Mouse (Mus musculus): ENCODE results near the gene Ripk3. TPM values are rescaled to one million over a fixed set of nuclear protein-coding genes. Genes with fewer than 3 reads are reported as not detected.

Ripk3 gene
- polyA plus RNA-seq, 1 experiment from 2014 or later, result 2.8 TPM

DNA sequence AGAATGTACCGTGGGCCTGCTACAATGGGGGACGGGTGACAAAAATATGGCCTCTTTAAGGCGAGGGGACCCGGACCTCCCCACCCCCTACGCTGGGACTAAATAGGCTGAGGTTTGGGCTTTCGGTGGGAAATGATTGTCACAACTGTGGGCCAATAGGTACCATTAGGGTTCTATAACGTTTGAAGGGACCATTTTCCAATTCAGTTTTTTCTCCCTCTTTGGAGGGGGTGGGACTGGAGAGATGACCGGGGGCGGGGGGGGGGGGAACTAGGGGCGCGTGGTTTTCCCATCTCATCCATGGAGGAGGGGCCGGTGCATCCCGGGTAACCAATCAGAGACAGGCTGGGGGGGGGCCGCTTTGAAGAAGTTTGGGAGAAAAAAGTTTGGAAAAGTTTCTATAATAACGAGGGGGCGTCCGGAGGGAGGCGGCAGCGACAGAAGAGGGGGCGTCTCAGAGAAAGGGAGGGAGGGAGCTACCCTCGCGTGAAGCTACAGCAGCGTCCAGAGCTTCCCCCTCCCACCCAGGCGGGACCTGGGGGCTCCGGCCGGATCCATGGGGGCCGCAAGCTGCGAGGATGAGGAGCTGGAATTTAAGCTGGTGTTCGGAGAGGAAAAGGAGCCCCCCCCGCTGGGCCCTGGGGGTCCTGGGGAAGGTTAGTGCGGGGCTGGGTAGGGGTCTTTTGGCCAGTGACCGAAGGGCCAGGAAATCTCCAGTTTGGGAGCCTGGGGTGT is 36.0 kb upstream of the Ripk3 start:
- Histone ChIP-seq H3K27me3 (replicated peaks) (peaks cover 18% of the 10 kb centered on the region), H3K27ac (replicated peaks) (peak overlapping the region; percentile 81), H3K4me1 (peaks cover 49% of the 10 kb centered on the region), H3K9me3 (replicated peaks) (no peaks in the 10 kb centered on the region), H3K36me3 (no peaks in the 10 kb centered on the region), H3K9ac (replicated peaks) (peak overlapping the region; percentile 60), H3K4me2 (peak overlapping the region; percentile 96), H3K4me3 (replicated peaks) (peak overlapping the region; percentile 60)
- WGBS, result 2% methylated on average over 31 of the region's 32 CpGs
- ATAC-seq (ENCODE audit: low FRiP score), result 0 out of 2 replicates have a peak, but pooled peaks have one; percentile 1

DNA sequence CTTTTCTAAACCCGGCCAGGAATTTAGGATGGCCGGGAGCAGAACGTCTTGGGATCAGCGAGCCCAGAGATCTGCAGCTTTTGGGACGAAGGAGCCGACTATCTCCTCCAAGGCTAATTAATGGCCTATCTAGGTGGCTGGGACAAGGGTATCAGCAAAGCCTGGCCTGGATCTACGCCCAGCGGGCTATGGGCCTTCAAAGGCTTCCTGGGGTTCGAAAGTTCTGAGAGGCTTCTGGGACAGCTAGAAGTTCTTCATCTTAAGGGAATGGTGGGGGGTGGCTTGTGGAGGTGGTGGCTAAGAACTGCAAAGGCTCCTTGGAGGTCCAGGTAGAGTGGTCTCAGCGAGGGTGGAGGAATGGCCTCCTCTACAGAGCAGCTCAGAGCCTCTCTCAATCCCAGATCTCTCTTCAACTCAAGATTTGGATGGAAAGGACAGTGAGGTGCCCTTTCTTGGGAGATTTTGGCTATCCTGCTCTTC is 35.4 kb upstream of the Ripk3 start:
- ATAC-seq (ENCODE audit: low FRiP score), result peak; percentile 22; the same call in 1 of the 2 replicates
- Histone ChIP-seq H3K4me1 (peaks cover 49% of the 10 kb centered on the region), H3K36me3 (no peaks in the 10 kb centered on the region), H3K4me2 (peak overlapping the region; percentile 96), H3K27me3 (replicated peaks) (peaks cover 18% of the 10 kb centered on the region), H3K9me3 (replicated peaks) (no peaks in the 10 kb centered on the region), H3K4me3 (replicated peaks) (peak overlapping the region; percentile 60), H3K9ac (replicated peaks) (peak overlapping the region; percentile 67; the same call in 1 of the 2 replicates), H3K27ac (replicated peaks) (peak overlapping the region; percentile 79)
- WGBS, result 2% methylated on average over 10 of the region's 10 CpGs

GRCm38 (mm10) chr14:55822991-55823762 is 34.5 kb upstream of the Ripk3 start, which contains the start of gene Nfatc4:
Gene Nfatc4, plus strand, starts transcription at chr14:55823144.
- Histone ChIP-seq H3K36me3 (no peaks in the 10 kb centered on the region), H3K4me1 (peaks cover 44% of the 10 kb centered on the region)
- peak; percentile 73 for ATAC-seq (ENCODE audit: low FRiP score)

DNA sequence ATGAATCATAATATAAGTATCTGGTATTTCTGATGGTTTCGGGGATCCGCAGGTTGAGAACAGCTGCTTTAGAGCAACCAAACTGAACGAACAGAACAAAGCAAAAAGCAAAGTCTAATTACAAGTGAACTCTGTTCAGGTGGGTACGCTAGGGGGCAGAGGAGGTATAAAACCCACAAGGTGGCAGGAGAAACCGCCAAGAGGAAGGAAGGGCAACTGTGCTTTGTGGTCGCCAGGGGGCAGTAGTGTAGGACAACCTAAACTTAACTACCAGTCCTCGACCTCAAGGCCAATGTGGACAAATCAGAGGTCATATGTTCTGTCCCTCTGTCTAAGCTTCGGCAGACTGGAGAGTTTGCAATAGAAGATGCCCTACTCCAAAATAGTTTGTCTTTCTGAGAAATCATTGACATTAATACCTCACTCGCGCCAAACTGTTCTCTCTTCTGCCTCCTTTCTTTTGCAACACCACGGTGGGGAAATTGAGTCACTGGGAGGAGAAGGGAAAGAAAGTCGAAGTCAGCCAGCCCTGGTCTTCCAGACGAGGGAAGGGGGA is 33.8 kb upstream of the Ripk3 start:
- Histone ChIP-seq H3K4me3 (replicated peaks) (peak overlapping the region; percentile 60), H3K4me2 (peak overlapping the region; percentile 96), H3K4me1 (peaks cover 44% of the 10 kb centered on the region), H3K27me3 (replicated peaks) (peaks cover 18% of the 10 kb centered on the region), H3K36me3 (no peaks in the 10 kb centered on the region), H3K9me3 (replicated peaks) (no peaks in the 10 kb centered on the region), H3K9ac (replicated peaks) (peak overlapping the region; percentile 67), H3K27ac (replicated peaks) (peak overlapping the region; percentile 79)
- WGBS, result 7% methylated on average over 13 of the region's 13 CpGs
- ATAC-seq (ENCODE audit: low FRiP score), result no peak

More at GRCm38 (mm10) chr14:55822991-55823762, 34.5 kb upstream of the Ripk3 start, which contains the start of gene Nfatc4:
- Histone ChIP-seq H3K4me2 (peak within 1 kb of the TSS; percentile 96), H3K4me3 (replicated peaks) (peak within 1 kb of the TSS; percentile 60), H3K27me3 (replicated peaks) (peaks cover 18% of the 10 kb centered on the region), H3K9me3 (replicated peaks) (no peaks in the 10 kb centered on the region), H3K9ac (replicated peaks) (peak within 1 kb of the TSS; percentile 67), H3K27ac (replicated peaks) (peak within 1 kb of the TSS; percentile 79)
- under 1% methylated on average over 40 of the region's 46 CpGs for WGBS

- H3K4me3 ChIP-seq (replicated peaks), result no peak overlapping the region
- peaks cover 6% of the 10 kb centered on the region for H3K27me3 ChIP-seq (replicated peaks)
- peaks cover 30% of the 10 kb centered on the region for H3K4me1 ChIP-seq
- no peak overlapping the region for H3K9ac ChIP-seq (replicated peaks)
- no peak overlapping the region for H3K4me2 ChIP-seq
- 84% methylated on average over 9 of the region's 9 CpGs for WGBS
- H3K36me3 ChIP-seq, result no peaks in the 10 kb centered on the region
- no peaks in the 10 kb centered on the region for H3K9me3 ChIP-seq (replicated peaks)
- ATAC-seq (ENCODE audit: low FRiP score), result no peak
- no peak overlapping the region for H3K27ac ChIP-seq (replicated peaks)
Observed at GRCm38 (mm10) chr14:55820576-55820975, 31.9 kb upstream of the Ripk3 start.

DNA sequence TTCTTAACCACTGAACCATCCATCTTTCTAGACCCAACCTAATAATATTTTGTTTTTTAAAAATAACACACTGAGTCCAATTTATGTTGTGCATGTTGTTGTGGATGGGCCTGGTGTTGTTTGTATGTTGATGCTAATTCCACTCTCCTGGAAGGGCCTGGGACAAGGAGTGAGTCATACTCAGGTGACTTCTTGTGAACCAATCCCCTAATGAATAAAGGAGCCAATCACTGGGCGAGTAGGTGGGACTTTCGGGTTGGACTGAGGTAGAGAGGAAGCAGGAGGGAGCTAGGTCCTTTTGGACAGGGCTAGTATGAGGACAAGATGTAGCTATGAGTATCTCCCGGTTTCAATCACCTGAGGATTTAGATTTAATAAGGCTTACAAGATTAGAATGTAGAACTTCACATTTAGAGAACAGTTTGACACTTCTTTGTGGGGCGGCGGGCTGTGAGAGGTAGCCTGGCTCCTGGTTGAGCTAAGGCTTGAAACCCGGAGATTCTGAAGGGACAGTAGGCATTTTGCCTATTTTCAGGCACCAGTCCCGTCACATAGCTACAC is 31.3 kb upstream of the Ripk3 start:
- no peak overlapping the region for H3K27ac ChIP-seq (replicated peaks)
- H3K36me3 ChIP-seq, result no peaks in the 10 kb centered on the region
- peaks cover 3% of the 10 kb centered on the region for H3K27me3 ChIP-seq (replicated peaks)
- no peak overlapping the region for H3K4me2 ChIP-seq
- no peak overlapping the region for H3K4me3 ChIP-seq (replicated peaks)
- no peaks in the 10 kb centered on the region for H3K9me3 ChIP-seq (replicated peaks)
- WGBS, result 81% methylated on average over 7 of the region's 7 CpGs
- peaks cover 27% of the 10 kb centered on the region for H3K4me1 ChIP-seq
- no peak for ATAC-seq (ENCODE audit: low FRiP score)
- H3K9ac ChIP-seq (replicated peaks), result no peak overlapping the region

GRCm38 (mm10) chr14:55815310-55815751 is 26.7 kb upstream of the Ripk3 start:
- no peaks in the 10 kb centered on the region; the same call in 1 of the 2 replicates for H3K27me3 ChIP-seq (replicated peaks)
- 0 out of 2 replicates have a peak overlapping the region, but pooled peaks have one; percentile 28 for H3K27ac ChIP-seq (replicated peaks)
- H3K36me3 ChIP-seq, result no peaks in the 10 kb centered on the region
- WGBS, result 24% methylated on average over 17 of the region's 17 CpGs
- H3K9ac ChIP-seq (replicated peaks), result peak overlapping the region; percentile 46
- peak overlapping the region; percentile 50 for H3K4me3 ChIP-seq (replicated peaks)
- no peaks in the 10 kb centered on the region for H3K9me3 ChIP-seq (replicated peaks)
- H3K4me2 ChIP-seq, result peak overlapping the region; percentile 65
- peaks cover 5% of the 10 kb centered on the region; the same call in 1 of the 2 replicates for H3K4me1 ChIP-seq
- ATAC-seq (ENCODE audit: low FRiP score), result peak; percentile 71

- Histone ChIP-seq H3K27ac (replicated peaks) (0 out of 2 replicates have a peak overlapping the region, but pooled peaks have one; percentile 28), H3K27me3 (replicated peaks) (no peaks in the 10 kb centered on the region), H3K9ac (replicated peaks) (peak overlapping the region; percentile 46), H3K4me1 (peaks cover 5% of the 10 kb centered on the region; the same call in 1 of the 2 replicates), H3K9me3 (replicated peaks) (no peaks in the 10 kb centered on the region), H3K4me3 (replicated peaks) (peak overlapping the region; percentile 50), H3K4me2 (peak overlapping the region; percentile 65), H3K36me3 (no peaks in the 10 kb centered on the region)
- peak; percentile 94 for ATAC-seq (ENCODE audit: low FRiP score)
- 26% methylated on average over 16 of the region's 16 CpGs for WGBS
Observed at GRCm38 (mm10) chr14:55814885-55815284, 26.2 kb upstream of the Ripk3 start.

DNA sequence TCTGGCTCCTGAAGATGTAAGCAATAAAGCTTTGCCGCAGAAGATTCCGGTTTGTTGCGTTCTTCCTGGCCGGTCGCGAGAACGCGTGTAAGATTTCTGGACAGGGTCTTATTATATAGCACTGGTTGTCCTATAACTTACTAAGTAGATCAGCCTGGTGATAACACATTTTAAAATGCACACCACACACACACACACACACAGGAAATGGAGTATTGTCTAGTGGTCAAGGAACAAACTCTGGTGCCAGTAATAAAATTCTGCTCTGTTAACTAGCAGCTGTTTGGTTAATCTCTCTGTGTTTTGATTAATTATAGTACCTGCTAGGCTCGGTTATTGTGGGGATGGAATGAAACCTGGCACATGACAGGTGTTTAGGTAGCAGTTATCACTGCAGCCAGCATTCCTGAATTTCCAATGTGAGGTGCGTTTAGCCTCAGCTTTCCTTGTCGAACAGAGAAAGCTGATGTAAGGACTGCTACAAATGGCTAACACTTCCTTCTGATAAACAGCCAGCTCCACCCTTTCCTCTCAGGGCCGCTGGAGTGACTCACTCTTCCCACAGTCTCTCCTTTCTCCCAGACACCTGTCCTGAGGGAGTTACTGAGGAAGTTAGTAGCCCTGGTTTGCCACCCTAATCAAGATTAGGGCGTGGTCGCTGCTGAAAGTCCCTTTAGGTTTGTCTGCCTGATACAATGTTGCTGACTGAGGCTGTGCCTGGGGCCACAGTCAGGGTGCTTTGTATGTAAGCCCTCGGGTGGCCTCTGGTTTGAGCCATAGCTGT is 6.9 kb upstream of the Ripk3 start:
- Histone ChIP-seq H3K36me3 (no peaks in the 10 kb centered on the region), H3K4me3 (replicated peaks) (no peak overlapping the region), H3K9me3 (replicated peaks) (no peaks in the 10 kb centered on the region), H3K4me1 (no peaks in the 10 kb centered on the region), H3K4me2 (no peak overlapping the region), H3K9ac (replicated peaks) (no peak overlapping the region), H3K27me3 (replicated peaks) (peaks cover 3% of the 10 kb centered on the region; the same call in 1 of the 2 replicates), H3K27ac (replicated peaks) (no peak overlapping the region)
- WGBS, result 90% methylated on average over 15 of the region's 15 CpGs
- ATAC-seq (ENCODE audit: low FRiP score), result no peak

DNA sequence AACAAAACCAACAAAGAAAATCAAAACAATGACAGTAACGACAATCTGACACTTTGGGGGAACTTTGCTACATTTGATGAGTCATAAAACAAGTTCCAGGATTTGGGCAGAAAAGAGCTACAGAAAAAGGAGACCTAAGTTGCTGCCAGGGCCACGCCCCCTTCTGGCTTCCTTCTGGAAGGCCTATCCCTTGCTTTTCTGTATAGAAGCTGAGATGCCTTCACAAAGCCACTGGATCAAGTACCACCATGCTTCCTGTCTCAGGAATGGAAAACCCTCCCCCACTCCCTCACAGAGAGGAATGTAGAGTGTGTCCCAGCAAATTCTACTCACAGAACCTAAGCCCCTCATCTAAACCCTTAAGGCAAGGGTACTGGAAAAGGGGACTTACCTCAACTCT is 5.3 kb upstream of the Ripk3 start:
- no peak overlapping the region for H3K27ac ChIP-seq (replicated peaks)
- H3K9me3 ChIP-seq (replicated peaks), result no peaks in the 10 kb centered on the region
- H3K4me1 ChIP-seq, result no peaks in the 10 kb centered on the region
- 63% methylated on average over 2 of the region's 2 CpGs for WGBS
- no peak overlapping the region for H3K4me3 ChIP-seq (replicated peaks)
- H3K27me3 ChIP-seq (replicated peaks), result peaks cover 19% of the 10 kb centered on the region
- ATAC-seq (ENCODE audit: low FRiP score), result no peak
- H3K4me2 ChIP-seq, result no peak overlapping the region
- H3K9ac ChIP-seq (replicated peaks), result no peak overlapping the region
- no peaks in the 10 kb centered on the region for H3K36me3 ChIP-seq
